Mouse (Mus musculus) kidney, adult 2 months (tissue): ENCODE results near the gene Gm9857. TPM values are rescaled to one million over a fixed set of nuclear protein-coding genes. Genes with fewer than 3 reads are reported as not detected.

Experiments used
- DNase-seq: peaks from one replicate; pipeline ENCODE4 v3.0.0; 2021
- H3K27ac ChIP-seq: fragments of 200-500 bp; 2 replicates; pipeline ENCODE4 v1.5.1; 2012; ENCODE audit warnings: low read depth, low read length, control low read depth, inconsistent platforms; ENCODE audit not compliant: insufficient read depth
- H3K27me3 ChIP-seq: fragments of 200-500 bp; replicated peaks from 2 replicates; pipeline ENCODE4 v1.6.1; 2012; ENCODE audit warnings: mild to moderate bottlenecking, moderate library complexity, low read length, inconsistent platforms; ENCODE audit not compliant: control insufficient read depth, insufficient read depth
- H3K36me3 ChIP-seq: fragments of 200-500 bp; 2 replicates; pipeline ENCODE4 v1.6.1; 2012; ENCODE audit warnings: mild to moderate bottlenecking, moderate library complexity, low read length, inconsistent platforms; ENCODE audit not compliant: control insufficient read depth, insufficient read depth
- H3K4me1 ChIP-seq: fragments of 200-500 bp; 2 replicates; pipeline ENCODE4 v1.6.1; 2011; ENCODE audit warnings: low read length; ENCODE audit not compliant: control insufficient read depth, insufficient read depth
- H3K4me3 ChIP-seq: fragments of 200-500 bp; 2 replicates; pipeline ENCODE4 v1.5.1; 2011; ENCODE audit warnings: mild to moderate bottlenecking, low read depth, low read length, control low read depth; ENCODE audit not compliant: insufficient read depth
- CTCF ChIP-seq: fragments of 200-500 bp; conservative IDR thresholded peaks from 2 replicates; pipeline ENCODE4 v1.5.1; 2011; ENCODE audit warnings: low read depth, mild to moderate bottlenecking, control low read depth, low read length, moderate library complexity, mixed read lengths; ENCODE audit not compliant: insufficient read depth, insufficient read length
- POLR2A ChIP-seq: fragments of 200-500 bp; IDR thresholded peaks from one replicate; pipeline ENCODE4 v1.6.1; 2011; ENCODE audit warnings: low read depth, low read length, control low read depth
- WGBS: fragments of 180-500 bp; shearing (Covaris S2); methylation state at CpG from one replicate; pipeline ENCODE4 v1.1.7; 2018; 5-methylcytosine and 5-hydroxymethylcytosine counted together
- polyA plus RNA-seq: library from polyadenylated mRNA; depleted of rRNA; stranded (reverse); fragments of >200 nt; gene quantifications from 2 replicates; pipeline ENCODE4 v1.2.3, GENCODE M21; 2012

Gm9857 gene
- polyA plus RNA-seq, 1 experiment: 0.31 TPM

DNA sequence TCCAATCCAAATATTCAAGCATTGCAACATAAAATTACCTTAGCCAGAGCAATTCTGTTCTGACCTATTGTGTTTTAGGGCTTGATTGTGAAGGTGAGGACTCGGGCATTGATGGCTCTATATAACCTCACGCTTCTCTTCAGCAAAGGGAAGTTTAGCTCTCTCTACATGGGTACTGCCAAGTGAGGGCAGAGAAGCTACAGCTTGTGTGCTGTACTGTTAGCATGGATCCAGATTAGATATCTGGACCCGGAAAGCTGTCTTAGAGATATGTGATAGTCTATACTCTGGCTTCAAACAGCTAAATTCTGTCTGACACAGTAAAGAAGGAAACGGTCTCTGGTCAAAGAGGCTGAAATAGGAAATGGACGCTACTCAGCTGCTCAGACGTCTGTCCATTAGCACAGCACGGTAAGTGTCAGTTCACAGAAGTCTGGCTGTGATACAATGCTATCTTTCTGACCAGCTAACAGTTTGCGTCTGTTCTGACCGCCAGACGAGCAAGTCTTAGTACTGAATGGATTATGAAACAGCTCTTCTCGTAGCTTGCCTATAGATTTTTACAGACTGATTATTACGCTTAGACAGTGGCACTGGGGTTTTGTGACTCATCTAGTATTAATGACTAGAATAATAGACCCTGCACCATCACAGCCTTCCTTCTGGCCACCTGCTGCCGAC lies 33.9 kb upstream of the Gm9857 start:
- H3K27ac ChIP-seq: no peak overlapping the region
- no peak for DNase-seq
- H3K36me3 ChIP-seq: no peaks in the 10 kb centered on the region
- TF ChIP-seq POLR2A (no peak), CTCF (no peak)
- WGBS: 85% methylated on average over 13 of the region's 13 CpGs
- H3K4me3 ChIP-seq: no peak overlapping the region
- H3K27me3 ChIP-seq: no peaks in the 10 kb centered on the region
- H3K4me1 ChIP-seq: peaks cover 5% of the 10 kb centered on the region

GRCm38 (mm10) chr3:108966051-108966450 lies 25.8 kb upstream of the Gm9857 start:
- TF ChIP-seq CTCF: no peak
- no peak for TF ChIP-seq POLR2A
- H3K36me3 ChIP-seq: no peaks in the 10 kb centered on the region
- no peak for DNase-seq
- no peak overlapping the region for H3K4me3 ChIP-seq
- no peaks in the 10 kb centered on the region for H3K4me1 ChIP-seq
- WGBS: 94% methylated on average over 3 of the region's 3 CpGs
- no peaks in the 10 kb centered on the region for H3K27me3 ChIP-seq
- H3K27ac ChIP-seq: no peak overlapping the region

DNA sequence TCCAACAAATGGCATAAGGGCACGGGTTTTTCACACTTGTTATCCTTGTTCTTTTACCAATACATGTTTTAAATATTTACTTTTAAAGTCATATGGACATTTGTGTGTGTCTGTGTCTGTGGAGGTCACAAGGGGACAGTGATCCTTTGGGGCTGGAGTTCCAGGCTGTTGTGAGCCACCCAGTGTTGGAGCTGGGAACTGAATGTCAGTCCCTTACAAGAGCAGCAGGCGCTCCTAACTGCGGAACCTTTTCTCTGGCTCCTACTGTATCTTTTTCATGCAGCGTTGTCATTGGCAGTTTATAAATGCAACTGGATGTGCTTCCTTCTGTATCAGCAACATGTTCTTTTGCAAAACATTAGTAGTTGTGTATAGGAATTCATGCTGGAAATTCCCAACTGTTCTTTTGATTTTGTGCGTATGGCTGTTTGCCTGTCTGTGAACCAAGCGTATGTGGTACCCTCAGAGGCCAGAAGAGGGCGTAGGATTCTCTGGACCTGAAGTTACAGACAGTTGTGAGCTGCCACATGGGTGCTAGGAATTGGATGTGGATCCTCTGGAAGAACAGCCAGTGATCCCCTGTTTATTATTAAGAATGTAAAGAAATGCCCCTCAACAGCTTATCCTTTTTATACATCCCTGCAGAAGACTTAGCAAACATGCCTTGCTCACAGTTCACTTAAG lies 24.3 kb upstream of the Gm9857 start:
- 83% methylated on average over 7 of the region's 7 CpGs for WGBS
- TF ChIP-seq CTCF (peak; percentile 46), POLR2A (no peak)
- no peaks in the 10 kb centered on the region for H3K36me3 ChIP-seq
- H3K4me3 ChIP-seq: no peak overlapping the region
- no peaks in the 10 kb centered on the region for H3K4me1 ChIP-seq
- H3K27me3 ChIP-seq: no peaks in the 10 kb centered on the region
- no peak overlapping the region for H3K27ac ChIP-seq
- DNase-seq: peak; percentile 17

GRCm38 (mm10) chr3:108963776-108964175 lies 23.5 kb upstream of the Gm9857 start:
- no peak for DNase-seq
- H3K27me3 ChIP-seq: no peaks in the 10 kb centered on the region
- H3K4me1 ChIP-seq: no peaks in the 10 kb centered on the region
- no peak overlapping the region for H3K4me3 ChIP-seq
- H3K36me3 ChIP-seq: no peaks in the 10 kb centered on the region
- H3K27ac ChIP-seq: no peak overlapping the region
- 68% methylated on average over 3 of the region's 3 CpGs for WGBS
- TF ChIP-seq POLR2A (no peak), CTCF (no peak)

GRCm38 (mm10) chr3:108963278-108963677 lies 23.0 kb upstream of the Gm9857 start:
- TF ChIP-seq CTCF (no peak), POLR2A (no peak)
- no peak for DNase-seq
- WGBS: 90% methylated on average over 3 of the region's 3 CpGs
- no peak overlapping the region for H3K4me3 ChIP-seq
- H3K4me1 ChIP-seq: no peaks in the 10 kb centered on the region
- H3K36me3 ChIP-seq: no peaks in the 10 kb centered on the region
- no peak overlapping the region for H3K27ac ChIP-seq
- no peaks in the 10 kb centered on the region for H3K27me3 ChIP-seq

DNA sequence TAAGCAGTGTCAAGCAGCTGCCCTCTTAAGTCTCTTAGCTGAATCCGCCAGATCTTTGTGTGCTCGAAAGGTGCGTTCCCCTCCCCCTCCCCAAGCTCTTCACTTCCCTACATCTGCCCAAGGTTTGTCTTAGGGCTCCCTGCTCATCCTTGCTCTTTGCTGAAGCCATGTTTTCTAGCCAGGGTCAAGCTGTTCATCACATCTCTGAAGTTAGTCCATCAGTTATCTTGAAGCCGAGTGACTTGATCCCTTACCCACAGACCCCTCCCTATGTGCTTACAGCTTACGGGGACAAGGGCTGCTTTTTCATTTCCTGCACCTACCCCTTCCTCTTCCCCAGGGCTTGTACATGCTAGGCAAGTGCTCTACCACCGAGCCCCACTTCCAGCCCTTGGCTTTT lies 21.4 kb upstream of the Gm9857 start:
- H3K27ac ChIP-seq: no peak overlapping the region
- WGBS: 65% methylated on average over 6 of the region's 6 CpGs
- TF ChIP-seq CTCF: no peak
- no peak for TF ChIP-seq POLR2A
- no peaks in the 10 kb centered on the region for H3K4me1 ChIP-seq
- H3K27me3 ChIP-seq: no peaks in the 10 kb centered on the region
- DNase-seq: no peak
- H3K4me3 ChIP-seq: no peak overlapping the region
- H3K36me3 ChIP-seq: no peaks in the 10 kb centered on the region

DNA sequence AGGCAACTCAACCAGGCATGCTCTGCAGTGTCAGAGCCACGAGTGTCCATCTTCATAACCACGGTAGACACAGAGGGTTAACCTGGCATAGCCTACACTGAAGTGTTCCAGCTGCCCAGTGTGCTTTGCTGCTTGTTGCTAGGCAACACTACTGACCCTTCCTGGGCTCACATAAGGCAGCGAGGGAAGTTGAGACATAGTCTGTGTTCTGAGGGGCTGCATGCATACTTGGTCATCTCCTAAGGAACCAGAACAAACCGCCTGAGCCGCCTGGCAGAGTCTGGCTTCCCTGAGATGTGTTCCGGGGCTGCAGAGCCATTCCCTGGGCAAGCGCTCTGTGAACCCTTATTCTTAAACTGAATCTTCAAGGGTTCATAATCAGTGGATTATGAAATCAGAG lies 21.0 kb upstream of the Gm9857 start:
- no peaks in the 10 kb centered on the region for H3K36me3 ChIP-seq
- H3K4me3 ChIP-seq: no peak overlapping the region
- WGBS: 51% methylated on average over 7 of the region's 7 CpGs
- TF ChIP-seq CTCF (no peak), POLR2A (no peak)
- H3K4me1 ChIP-seq: no peaks in the 10 kb centered on the region
- H3K27ac ChIP-seq: no peak overlapping the region
- no peak for DNase-seq
- H3K27me3 ChIP-seq: no peaks in the 10 kb centered on the region
